Mouse (Mus musculus) E14TG2a.4 (cell line): ENCODE results near the gene Thsd4.

Experiments
- CTCF ChIP-seq: conservative IDR thresholded peaks from 2 replicates; pipeline ENCODE4 v1.5.1; 2014; ENCODE audit warnings: low read length
- NANOG ChIP-seq: IDR thresholded peaks from 2 replicates; pipeline ENCODE4 v1.6.1; 2014; ENCODE audit warnings: borderline replicate concordance, low read length, mixed read lengths

DNA sequence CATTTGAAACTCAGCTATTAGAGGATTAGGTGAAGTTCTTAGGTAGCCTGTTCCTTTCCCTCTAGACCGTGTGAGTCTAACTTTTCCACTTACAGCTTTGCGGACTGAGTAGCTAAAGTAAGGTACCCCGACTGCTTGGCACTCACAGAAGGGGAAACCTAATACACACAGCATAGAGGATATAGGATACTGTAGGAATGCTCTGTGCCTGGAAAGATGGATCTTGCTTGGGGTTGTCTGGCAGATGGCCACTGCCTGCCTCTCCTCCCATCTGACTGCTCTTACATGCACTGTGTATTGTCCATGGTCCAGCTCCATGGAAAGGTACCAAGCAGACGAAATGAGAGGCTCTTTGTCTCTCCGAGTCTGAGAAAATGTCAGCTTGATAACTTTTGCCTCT, 530.4 kb downstream of the Thsd4 start:
- no peak for TF ChIP-seq CTCF
- no peak for TF ChIP-seq NANOG
